Mouse (Mus musculus): ENCODE results near the gene Dlgap3.

DNA sequence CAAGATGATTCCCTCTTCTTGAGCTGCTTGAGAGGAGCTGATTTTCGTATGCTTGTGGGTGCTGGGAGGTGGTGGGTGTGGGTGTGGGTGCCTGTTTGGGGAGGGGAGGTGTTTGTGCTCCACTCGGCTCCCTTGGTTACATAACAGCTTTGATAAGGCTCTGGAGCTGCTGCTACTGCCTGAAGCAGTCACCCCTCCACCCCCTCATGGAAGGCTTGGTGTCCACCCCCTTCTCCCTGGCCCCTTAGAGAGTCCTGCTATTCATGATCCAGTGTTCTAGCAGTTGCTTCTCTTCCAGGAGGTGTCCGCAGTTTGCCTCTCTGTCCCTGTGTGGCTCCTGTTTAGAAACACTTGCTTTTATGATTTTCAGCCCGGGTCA, 5.9 kb downstream of the Dlgap3 start:
- no peak for TF ChIP-seq POLR2A (IDR thresholded peaks at IDR 0.05; ENCODE audit: extremely low read depth, insufficient read depth, low read length)
- no peak for TF ChIP-seq CTCF (IDR thresholded peaks at IDR 0.05; ENCODE audit: low read depth, low read length)
